Mouse (Mus musculus): ENCODE results near the gene Prickle3. TPM values are rescaled to one million over a fixed set of nuclear protein-coding genes. Genes with fewer than 3 reads are reported as not detected.
"Not testable (repeated sequence)": the region's sequence is repeated elsewhere in the genome, so short reads cannot be mapped to it uniquely, and the experiment has no call there.

Prickle3 gene
- polyA plus RNA-seq, 1 experiment from 2014 or later: 3.0 TPM

DNA sequence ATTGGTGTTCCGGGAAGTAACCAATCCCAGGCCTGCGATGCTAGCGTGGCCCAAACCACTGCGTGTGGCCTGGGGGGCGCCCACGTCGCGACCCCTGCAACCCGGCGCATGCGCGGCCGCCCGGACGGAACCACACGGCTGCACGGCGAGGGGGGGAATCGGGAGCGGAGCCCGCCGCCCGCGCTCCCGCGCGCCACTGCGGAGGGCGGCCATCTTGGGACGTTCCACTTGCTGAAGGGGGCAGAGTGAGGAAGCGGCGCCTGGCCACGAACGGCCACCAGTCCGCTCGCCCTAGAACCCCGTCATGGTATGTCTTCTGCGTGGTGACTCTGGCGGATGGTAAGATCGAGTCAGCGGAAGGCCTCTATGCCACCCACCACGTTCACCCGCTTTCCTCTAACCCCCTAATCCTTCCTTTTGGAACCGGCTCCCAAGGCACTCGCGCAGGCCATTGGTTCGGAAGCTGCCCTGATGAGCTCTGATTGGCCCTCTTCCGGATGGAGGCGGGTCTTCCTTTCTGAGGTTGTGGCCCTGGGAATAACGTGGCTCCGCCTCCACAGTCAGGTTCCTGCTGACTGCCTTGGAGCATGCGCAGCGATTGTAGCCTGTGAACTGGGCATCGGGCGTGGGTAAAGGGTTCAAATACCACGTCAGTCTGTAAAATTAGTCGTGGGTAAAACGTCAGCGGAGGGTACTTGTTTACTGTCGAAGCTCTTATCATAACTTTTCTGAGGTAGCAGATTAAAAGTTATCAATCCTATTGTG lies 57.3 kb downstream of the Prickle3 start, which contains the start of gene Wdr45:
Gene Wdr45 (plus strand): TSS at position 199 of the 765 bp plus-strand sequence.
- H3K36me3 ChIP-seq; H3K9me3 ChIP-seq; H3K27ac ChIP-seq; H3K4me1 ChIP-seq; H3K9ac ChIP-seq; H3K27me3 ChIP-seq (replicated peaks): not testable (repeated sequence)
- peak within 1 kb of the TSS; percentile 52 for H3K4me2 ChIP-seq (replicated peaks)
- WGBS: 18% methylated on average over 49 of the region's 60 CpGs
- peak; percentile 97 for ATAC-seq (ENCODE audit: low FRiP score, low read depth)
- H3K4me3 ChIP-seq: 0 out of 2 replicates have a peak within 1 kb of the TSS, but pooled peaks have one; percentile 16

DNA sequence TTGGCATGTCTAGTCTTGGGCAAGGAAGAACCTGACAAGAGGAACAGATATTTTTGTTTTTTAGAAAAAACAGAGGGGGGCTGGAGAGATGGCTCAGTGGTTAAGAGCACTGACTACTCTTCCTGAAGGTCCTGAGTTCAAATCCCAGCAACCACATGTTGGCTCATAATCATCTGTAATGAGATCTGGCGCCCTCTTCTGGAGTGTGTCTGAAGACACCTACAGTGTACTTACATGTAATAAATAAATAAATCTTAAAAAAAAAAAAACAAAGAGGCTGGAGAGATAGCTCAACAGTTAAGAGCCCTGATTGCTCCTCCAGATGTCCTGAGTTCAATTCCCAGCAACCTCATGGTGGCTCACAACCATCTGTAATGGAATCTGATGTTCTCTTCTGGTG lies 59.0 kb downstream of the Prickle3 start:
- H3K4me2 ChIP-seq (replicated peaks); ATAC-seq (ENCODE audit: low FRiP score, low read depth); H3K4me1 ChIP-seq; H3K4me3 ChIP-seq; H3K27me3 ChIP-seq (replicated peaks); H3K27ac ChIP-seq; H3K36me3 ChIP-seq; H3K9ac ChIP-seq; H3K9me3 ChIP-seq: not testable (repeated sequence)
- WGBS: 53% methylated on average over 1 of the region's 1 CpGs

Other genes with a start within 250 kb of the Prickle3 start
- 0.06 and 0.09 TPM in 2 replicates for gene Foxp3, start 83.6 kb upstream of the Prickle3 start, polyA plus RNA-seq (2016; fragmentation: Nextera tagmentation; extraction: Ambion mirVana)
- 4.6 and 5.3 TPM in 2 replicates for gene Ppp1r3f, start 83.0 kb upstream of the Prickle3 start, polyA plus RNA-seq (2016; fragmentation: Nextera tagmentation; extraction: Ambion mirVana)
- 30.2 and 30.6 TPM in 2 replicates for gene Ccdc22, start 51.7 kb upstream of the Prickle3 start, polyA plus RNA-seq (2016; fragmentation: Nextera tagmentation; extraction: Ambion mirVana)
- 0.47 TPM in 1 of 2 replicates, not detected in the other for gene Cacna1f, start 50.2 kb upstream of the Prickle3 start, polyA plus RNA-seq (2016; fragmentation: Nextera tagmentation; extraction: Ambion mirVana)
- 62.2 and 71.0 TPM in 2 replicates for gene Syp, start 18.8 kb upstream of the Prickle3 start, polyA plus RNA-seq (2016; fragmentation: Nextera tagmentation; extraction: Ambion mirVana)
- 31.2 and 34.6 TPM in 2 replicates for gene Plp2, start 14.1 kb downstream of the Prickle3 start, polyA plus RNA-seq (2016; fragmentation: Nextera tagmentation; extraction: Ambion mirVana)
- gene Magix, start 24.0 kb downstream of the Prickle3 start, polyA plus RNA-seq (2016; fragmentation: Nextera tagmentation; extraction: Ambion mirVana): 0.09 TPM in 1 of 2 replicates, not detected in the other
- 44.1 and 46.6 TPM in 2 replicates for gene Gpkow, start 39.9 kb downstream of the Prickle3 start, polyA plus RNA-seq (2016; fragmentation: Nextera tagmentation; extraction: Ambion mirVana)
- 26.2 and 27.8 TPM in 2 replicates for gene Wdr45, start 57.1 kb downstream of the Prickle3 start, polyA plus RNA-seq (2016; fragmentation: Nextera tagmentation; extraction: Ambion mirVana)
- gene Gm45208, start 65.0 kb downstream of the Prickle3 start, polyA plus RNA-seq (2016; fragmentation: Nextera tagmentation; extraction: Ambion mirVana): not detected in 2 replicates
- gene Praf2, start 71.2 kb downstream of the Prickle3 start, polyA plus RNA-seq (2016; fragmentation: Nextera tagmentation; extraction: Ambion mirVana): 89.2 and 93.6 TPM in 2 replicates
- 34.8 and 38.7 TPM in 2 replicates for gene Ccdc120, start 93.6 kb downstream of the Prickle3 start, polyA plus RNA-seq (2016; fragmentation: Nextera tagmentation; extraction: Ambion mirVana)
- gene Tfe3, start 105.3 kb downstream of the Prickle3 start, polyA plus RNA-seq (2016; fragmentation: Nextera tagmentation; extraction: Ambion mirVana): 32.9 and 35.5 TPM in 2 replicates
- gene Gripap1, start 132.5 kb downstream of the Prickle3 start, polyA plus RNA-seq (2016; fragmentation: Nextera tagmentation; extraction: Ambion mirVana): 73.3 and 81.4 TPM in 2 replicates
- 1.5 and 2.3 TPM in 2 replicates for gene Kcnd1, start 165.0 kb downstream of the Prickle3 start, polyA plus RNA-seq (2016; fragmentation: Nextera tagmentation; extraction: Ambion mirVana)
- 68.6 and 72.3 TPM in 2 replicates for gene Otud5, start 184.1 kb downstream of the Prickle3 start, polyA plus RNA-seq (2016; fragmentation: Nextera tagmentation; extraction: Ambion mirVana)
- gene Pim2, start 221.0 kb downstream of the Prickle3 start, polyA plus RNA-seq (2016; fragmentation: Nextera tagmentation; extraction: Ambion mirVana): 9.3 and 12.8 TPM in 2 replicates
- gene Slc35a2, start 226.8 kb downstream of the Prickle3 start, polyA plus RNA-seq (2016; fragmentation: Nextera tagmentation; extraction: Ambion mirVana): 35.4 and 36.5 TPM in 2 replicates
- gene Pqbp1, start 242.0 kb downstream of the Prickle3 start, polyA plus RNA-seq (2016; fragmentation: Nextera tagmentation; extraction: Ambion mirVana): 179 and 180 TPM in 2 replicates
- 143 and 147 TPM in 2 replicates for gene Timm17b, start 242.1 kb downstream of the Prickle3 start, polyA plus RNA-seq (2016; fragmentation: Nextera tagmentation; extraction: Ambion mirVana)

All from neural tube, embryonic 12.5 days (tissue).